Mouse (Mus musculus): ENCODE results near the gene Ppp4r3a. TPM values are rescaled to one million over a fixed set of nuclear protein-coding genes. Genes with fewer than 3 reads are reported as not detected.
A peak's percentile ranks its signal among the peaks of the same experiment; 100 is the strongest.

Ppp4r3a gene
- polyA plus RNA-seq, 1 experiment from 2014 or later = 33.0 TPM

- Histone ChIP-seq H3K27ac (replicated peaks; ENCODE audit: low read depth, low read length) (no peak overlapping the region), H3K4me2 (ENCODE audit: low read length) (no peak overlapping the region), H3K9ac (replicated peaks; ENCODE audit: low read length) (no peak overlapping the region), H3K9me3 (ENCODE audit: control insufficient read depth, low read length) (no peaks in the 10 kb centered on the region), H3K4me1 (ENCODE audit: control insufficient read depth, insufficient read depth, low read length) (no peaks in the 10 kb centered on the region), H3K4me3 (replicated peaks; ENCODE audit: low read depth, low read length) (no peak overlapping the region), H3K36me3 (ENCODE audit: control insufficient read depth, insufficient read depth, low read length) (no peaks in the 10 kb centered on the region), H3K27me3 (ENCODE audit: control insufficient read depth, insufficient read depth, low read length) (no peaks in the 10 kb centered on the region)
- DNase-seq = no peak
- WGBS = 96% methylated on average over 4 of the region's 4 CpGs
- no peak for ATAC-seq (ENCODE audit: low FRiP score, low TSS enrichment)
Measured at GRCm38 (mm10) chr12:101074821-101075429, 8.6 kb downstream of the Ppp4r3a start.

DNA sequence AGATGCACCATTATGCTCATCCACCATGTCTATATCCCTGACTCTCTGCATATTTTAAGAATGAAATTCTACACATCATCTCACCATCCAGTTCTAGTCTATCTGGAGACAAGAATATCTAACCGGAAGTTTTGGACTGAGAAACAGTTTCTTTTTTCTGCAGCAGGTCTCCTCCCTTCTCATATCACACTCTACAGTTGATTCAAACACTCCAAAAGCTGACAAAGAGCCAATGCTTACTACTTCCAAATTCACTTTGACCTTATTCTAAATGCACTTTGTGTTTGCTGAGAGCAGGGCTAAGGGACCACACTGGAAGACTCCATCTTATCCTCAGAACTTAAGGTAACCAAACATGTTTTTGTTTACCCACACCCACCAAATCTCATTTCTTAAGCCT is 13.7 kb downstream of the Ppp4r3a start:
- H3K9me3 ChIP-seq (ENCODE audit: control insufficient read depth, low read length) = no peaks in the 10 kb centered on the region
- H3K4me3 ChIP-seq (replicated peaks; ENCODE audit: low read depth, low read length) = no peak overlapping the region
- no peak for DNase-seq

DNA sequence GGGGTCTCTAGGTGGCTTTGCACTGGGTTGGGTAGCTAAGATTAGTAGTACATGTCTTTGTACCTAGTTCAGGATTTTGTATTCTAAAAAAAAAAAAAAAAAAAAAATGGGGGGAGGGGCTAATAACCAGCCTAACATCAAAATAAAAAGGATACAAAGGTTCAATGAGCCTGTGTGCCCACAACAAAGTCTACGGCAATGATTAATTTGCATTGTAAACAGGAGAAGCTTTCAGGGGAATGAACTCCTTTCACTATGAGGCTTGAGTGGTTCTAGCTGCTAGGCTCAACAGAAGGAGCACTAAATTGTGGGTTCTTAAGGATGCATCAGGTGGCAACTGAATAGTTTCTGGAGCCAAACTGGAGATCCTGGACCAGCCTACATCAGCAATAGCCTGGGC is 17.2 kb downstream of the Ppp4r3a start:
- Histone ChIP-seq H3K9ac (replicated peaks; ENCODE audit: low read length) (no peak overlapping the region), H3K4me2 (ENCODE audit: low read length) (no peak overlapping the region), H3K4me1 (ENCODE audit: control insufficient read depth, insufficient read depth, low read length) (no peaks in the 10 kb centered on the region), H3K4me3 (replicated peaks; ENCODE audit: low read depth, low read length) (no peak overlapping the region), H3K27me3 (ENCODE audit: control insufficient read depth, insufficient read depth, low read length) (no peaks in the 10 kb centered on the region), H3K36me3 (ENCODE audit: control insufficient read depth, insufficient read depth, low read length) (peaks cover 40% of the 10 kb centered on the region), H3K9me3 (ENCODE audit: control insufficient read depth, low read length) (no peaks in the 10 kb centered on the region), H3K27ac (replicated peaks; ENCODE audit: low read depth, low read length) (no peak overlapping the region)
- DNase-seq = no peak
- no peak for ATAC-seq (ENCODE audit: low FRiP score, low TSS enrichment)
- WGBS = 78% methylated on average over 1 of the region's 1 CpGs

More for the DNA sequence above, 13.7 kb downstream of the Ppp4r3a start:
- ATAC-seq (ENCODE audit: low FRiP score, low TSS enrichment) = no peak
- WGBS = 98% methylated on average over 1 of the region's 1 CpGs
- Histone ChIP-seq H3K4me2 (ENCODE audit: low read length) (no peak overlapping the region), H3K27me3 (ENCODE audit: control insufficient read depth, insufficient read depth, low read length) (no peaks in the 10 kb centered on the region), H3K4me1 (ENCODE audit: control insufficient read depth, insufficient read depth, low read length) (no peaks in the 10 kb centered on the region), H3K27ac (replicated peaks; ENCODE audit: low read depth, low read length) (no peak overlapping the region), H3K9ac (replicated peaks; ENCODE audit: low read length) (no peak overlapping the region), H3K36me3 (ENCODE audit: control insufficient read depth, insufficient read depth, low read length) (peaks cover 15% of the 10 kb centered on the region)

DNA sequence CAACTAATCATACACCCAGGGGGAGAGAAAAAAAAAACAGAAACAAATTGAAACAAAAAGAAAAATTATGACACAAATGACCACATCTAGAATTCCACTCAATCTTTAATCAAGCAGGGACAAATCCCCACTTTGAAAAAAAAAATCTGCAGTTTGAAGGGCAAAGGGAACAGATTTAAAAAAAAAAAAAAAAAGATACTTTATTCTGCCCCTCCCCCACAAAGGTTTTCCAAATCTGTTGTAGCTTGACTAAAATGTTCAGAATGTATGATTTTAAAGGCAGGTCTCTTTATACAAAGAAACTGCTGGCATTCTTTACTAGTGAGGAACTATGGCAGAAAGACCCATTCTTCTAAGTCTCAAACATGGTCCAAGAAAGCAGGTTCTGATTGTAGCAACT is 43.5 kb downstream of the Ppp4r3a start:
- Histone ChIP-seq H3K4me2 (ENCODE audit: low read length) (no peak overlapping the region), H3K27me3 (ENCODE audit: control insufficient read depth, insufficient read depth, low read length) (no peaks in the 10 kb centered on the region), H3K36me3 (ENCODE audit: control insufficient read depth, insufficient read depth, low read length) (peaks cover 66% of the 10 kb centered on the region), H3K4me3 (replicated peaks; ENCODE audit: low read depth, low read length) (no peak overlapping the region), H3K27ac (replicated peaks; ENCODE audit: low read depth, low read length) (no peak overlapping the region), H3K9me3 (ENCODE audit: control insufficient read depth, low read length) (no peaks in the 10 kb centered on the region), H3K4me1 (ENCODE audit: control insufficient read depth, insufficient read depth, low read length) (no peaks in the 10 kb centered on the region), H3K9ac (replicated peaks; ENCODE audit: low read length) (no peak overlapping the region)
- ATAC-seq (ENCODE audit: low FRiP score, low TSS enrichment) (no peak), DNase-seq (no peak)

DNA sequence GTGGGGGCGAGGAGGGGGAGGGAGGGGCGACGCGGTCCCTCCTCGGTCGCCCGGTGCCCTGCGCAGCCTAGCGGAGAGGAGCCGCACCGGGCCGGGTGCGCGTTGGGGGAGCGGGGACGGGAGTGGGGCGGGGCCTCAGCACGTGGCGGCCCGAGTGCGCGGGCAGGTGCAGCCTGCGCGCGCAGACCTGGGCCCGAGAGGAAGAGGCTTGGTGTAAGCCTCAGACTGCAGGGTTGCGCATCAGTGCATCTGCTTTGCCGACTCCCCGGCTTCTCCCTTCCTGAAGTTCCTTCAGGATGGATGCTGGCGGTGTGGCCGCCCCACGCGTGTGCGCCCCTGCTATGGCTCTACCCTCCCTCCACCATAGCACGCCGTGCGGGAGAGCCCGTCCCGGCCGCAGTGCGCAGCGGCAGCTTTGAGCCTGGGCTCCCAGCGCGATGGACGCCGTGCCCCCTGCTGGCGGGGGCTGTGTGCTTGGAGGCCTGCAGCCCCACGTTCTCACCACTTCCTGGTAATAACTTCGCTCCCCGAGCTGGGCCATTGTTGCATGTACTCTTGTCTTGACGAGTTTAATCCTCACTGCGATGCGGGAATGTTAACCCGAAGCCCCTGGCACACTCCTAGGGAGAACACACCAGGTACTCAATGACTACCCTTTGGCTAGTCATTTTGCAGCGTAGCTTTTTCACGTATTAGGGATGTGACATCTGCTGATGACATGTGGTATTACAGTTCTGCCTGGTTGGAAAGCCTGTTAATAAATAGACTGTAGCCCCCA is 54.4 kb downstream of the Ppp4r3a start, which contains the start of gene Ccdc88c:
Gene Ccdc88c (minus strand): TSS at position 103 of the 778 bp plus-strand sequence.
- DNase-seq = peak; percentile 93
- Histone ChIP-seq H3K27me3 (ENCODE audit: control insufficient read depth, insufficient read depth, low read length) (no peaks in the 10 kb centered on the region), H3K4me1 (ENCODE audit: control insufficient read depth, insufficient read depth, low read length) (peaks cover 24% of the 10 kb centered on the region), H3K9ac (replicated peaks; ENCODE audit: low read length) (peak within 1 kb of the TSS; percentile 83), H3K9me3 (ENCODE audit: control insufficient read depth, low read length) (no peaks in the 10 kb centered on the region), H3K36me3 (ENCODE audit: control insufficient read depth, insufficient read depth, low read length) (no peaks in the 10 kb centered on the region), H3K27ac (replicated peaks; ENCODE audit: low read depth, low read length) (peak within 1 kb of the TSS; percentile 94), H3K4me3 (replicated peaks; ENCODE audit: low read depth, low read length) (peak within 1 kb of the TSS; percentile 78), H3K4me2 (ENCODE audit: low read length) (peak within 1 kb of the TSS; percentile 69)
- WGBS = 1% methylated on average over 55 of the region's 56 CpGs
- ATAC-seq (ENCODE audit: low FRiP score, low TSS enrichment) = peak; percentile 89

GRCm38 (mm10) chr12:101028247-101028953 is 55.1 kb downstream of the Ppp4r3a start:
- no peaks in the 10 kb centered on the region for H3K27me3 ChIP-seq (ENCODE audit: control insufficient read depth, insufficient read depth, low read length)
- ATAC-seq (ENCODE audit: low FRiP score, low TSS enrichment) = no peak; the same call in 1 of the 2 replicates
- peak overlapping the region; percentile 94 for H3K27ac ChIP-seq (replicated peaks; ENCODE audit: low read depth, low read length)
- H3K36me3 ChIP-seq (ENCODE audit: control insufficient read depth, insufficient read depth, low read length) = no peaks in the 10 kb centered on the region
- no peaks in the 10 kb centered on the region for H3K9me3 ChIP-seq (ENCODE audit: control insufficient read depth, low read length)
- H3K4me2 ChIP-seq (ENCODE audit: low read length) = peak overlapping the region; percentile 69
- DNase-seq = no peak
- H3K4me3 ChIP-seq (replicated peaks; ENCODE audit: low read depth, low read length) = peak overlapping the region; percentile 78
- H3K9ac ChIP-seq (replicated peaks; ENCODE audit: low read length) = peak overlapping the region; percentile 83
- peaks cover 31% of the 10 kb centered on the region for H3K4me1 ChIP-seq (ENCODE audit: control insufficient read depth, insufficient read depth, low read length)
- under 1% methylated on average over 66 of the region's 67 CpGs for WGBS

DNA sequence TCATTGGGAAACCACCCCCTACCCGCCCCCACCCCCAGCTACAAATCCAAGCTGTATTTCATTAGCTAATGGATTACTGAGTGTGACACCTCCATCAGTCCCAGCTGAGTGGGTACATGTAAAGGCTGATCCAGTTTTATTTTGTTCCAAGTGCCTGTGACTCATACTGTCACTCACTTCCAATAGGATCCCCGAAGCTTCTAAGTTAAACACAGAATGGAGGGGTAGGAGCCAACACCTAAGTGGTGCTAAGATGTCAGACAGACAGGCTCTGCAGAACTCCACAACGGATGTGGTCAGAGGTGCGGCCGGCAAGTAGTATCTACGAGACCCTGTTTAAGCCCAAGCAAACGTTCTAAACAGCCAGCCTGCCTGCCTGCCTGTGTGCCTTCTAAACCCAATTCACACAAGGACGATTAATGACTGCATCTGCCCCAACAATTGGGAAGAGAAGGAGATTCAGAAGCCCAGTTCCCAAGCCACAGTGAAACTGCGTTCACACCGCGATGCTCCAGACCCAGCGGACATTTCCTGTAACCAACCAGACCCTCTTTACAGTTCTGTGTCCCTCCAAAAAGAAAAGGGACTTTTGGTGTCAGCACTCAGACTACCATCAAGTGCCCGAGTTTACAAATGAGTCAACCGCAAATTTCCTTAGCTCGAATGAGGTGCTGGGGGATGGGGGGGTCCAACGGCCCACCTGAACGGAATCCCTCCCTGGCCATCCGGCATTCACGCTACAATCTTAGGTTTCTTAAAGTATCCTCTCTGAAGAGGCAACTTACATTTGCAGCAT is 55.9 kb downstream of the Ppp4r3a start:
- no peaks in the 10 kb centered on the region for H3K27me3 ChIP-seq (ENCODE audit: control insufficient read depth, insufficient read depth, low read length)
- DNase-seq (peak; percentile 47), ATAC-seq (ENCODE audit: low FRiP score, low TSS enrichment) (no peak)
- H3K4me1 ChIP-seq (ENCODE audit: control insufficient read depth, insufficient read depth, low read length) = peaks cover 38% of the 10 kb centered on the region
- no peaks in the 10 kb centered on the region for H3K36me3 ChIP-seq (ENCODE audit: control insufficient read depth, insufficient read depth, low read length)
- H3K27ac ChIP-seq (replicated peaks; ENCODE audit: low read depth, low read length) = no peak overlapping the region
- peak overlapping the region; percentile 69 for H3K4me2 ChIP-seq (ENCODE audit: low read length)
- H3K4me3 ChIP-seq (replicated peaks; ENCODE audit: low read depth, low read length) = peak overlapping the region; percentile 78
- no peaks in the 10 kb centered on the region for H3K9me3 ChIP-seq (ENCODE audit: control insufficient read depth, low read length)
- WGBS = 1% methylated on average over 19 of the region's 19 CpGs
- H3K9ac ChIP-seq (replicated peaks; ENCODE audit: low read length) = peak overlapping the region; percentile 83

DNA sequence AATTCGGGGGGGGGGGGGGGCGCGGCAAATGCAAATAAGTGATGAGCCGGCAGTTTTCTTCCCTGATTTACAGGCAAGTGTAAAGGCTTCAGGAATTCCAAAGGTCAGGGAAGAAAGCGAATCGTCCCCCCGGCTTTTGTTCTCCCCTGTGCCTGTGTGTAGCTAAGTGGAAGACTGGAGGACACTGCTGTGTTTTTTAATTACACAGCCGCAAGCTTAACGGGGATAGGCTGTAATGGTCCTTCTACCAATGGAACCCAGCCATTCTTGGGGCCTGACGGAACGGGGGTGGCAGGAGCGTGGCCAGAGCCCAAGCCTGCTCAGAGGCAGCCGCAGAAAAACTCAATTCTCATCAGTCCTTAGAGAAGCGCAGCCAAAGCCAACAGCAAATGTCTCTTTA is 56.6 kb downstream of the Ppp4r3a start:
- peaks cover 38% of the 10 kb centered on the region for H3K4me1 ChIP-seq (ENCODE audit: control insufficient read depth, insufficient read depth, low read length)
- peak overlapping the region; percentile 69 for H3K4me2 ChIP-seq (ENCODE audit: low read length)
- ATAC-seq (ENCODE audit: low FRiP score, low TSS enrichment) = no peak
- H3K36me3 ChIP-seq (ENCODE audit: control insufficient read depth, insufficient read depth, low read length) = peaks cover 2% of the 10 kb centered on the region; the same call in 1 of the 2 replicates
- H3K9ac ChIP-seq (replicated peaks; ENCODE audit: low read length) = peak overlapping the region; percentile 45; the same call in 1 of the 2 replicates
- DNase-seq = peak; percentile 59
- H3K4me3 ChIP-seq (replicated peaks; ENCODE audit: low read depth, low read length) = peak overlapping the region; percentile 78
- H3K9me3 ChIP-seq (ENCODE audit: control insufficient read depth, low read length) = no peaks in the 10 kb centered on the region
- 0 out of 2 replicates have a peak overlapping the region, but pooled peaks have one; percentile 9 for H3K27ac ChIP-seq (replicated peaks; ENCODE audit: low read depth, low read length)
- no peaks in the 10 kb centered on the region for H3K27me3 ChIP-seq (ENCODE audit: control insufficient read depth, insufficient read depth, low read length)
- WGBS = 2% methylated on average over 14 of the region's 14 CpGs

Data from midbrain, embryonic 14.5 days (tissue).